In the genomic region with DNA sequence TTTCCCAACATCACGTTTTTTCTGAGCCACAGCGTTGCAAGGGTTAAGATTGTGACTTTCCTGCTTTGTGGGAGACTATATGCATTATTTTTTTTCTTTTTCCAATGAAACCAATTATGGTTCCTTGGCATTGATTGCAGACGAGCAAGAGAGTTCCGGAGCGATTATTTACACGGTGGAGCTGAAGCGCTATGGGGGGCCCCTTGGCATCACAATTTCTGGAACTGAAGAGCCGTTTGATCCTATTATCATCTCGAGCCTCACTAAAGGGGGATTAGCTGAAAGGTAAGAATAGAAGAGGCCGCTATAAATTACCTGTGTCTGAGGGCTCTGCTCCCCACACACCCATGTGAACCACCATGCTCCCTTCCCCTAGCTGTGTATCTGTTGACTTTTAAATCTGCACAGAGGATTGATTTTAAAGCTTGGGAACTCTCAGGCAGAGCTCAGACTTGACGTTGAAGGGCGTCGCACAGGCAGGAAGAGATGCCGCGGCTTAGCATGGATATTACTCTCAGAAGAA, we compare ENCODE assay signal across 20 mouse cellular contexts.
DNase-seq lines count a peak whose midpoint lies in the region; ATAC-seq and TF ChIP-seq lines count a peak whose summit lies in the region.
"Had no signal": no experiment of that assay in that cellular context is flagged by ENCODE, and none has a peak within 500 bp of the region (broad histone marks: within the 10 kb centered on the region; RNA-seq: fewer than 3 reads in every experiment).

No protein-coding gene starts in this region.

- no peak overlapping the region for H3K9ac ChIP-seq in hindbrain, embryonic 14.5 days
- no peak overlapping the region for H3K9ac ChIP-seq in hindbrain, embryonic 12.5 days
- H3K9ac ChIP-seq in forebrain, embryonic 11.5 days (ENCODE audit: low read length), result no peak overlapping the region
- peak overlapping the region; percentile 23; the same call in 1 of the 2 replicates for H3K9ac ChIP-seq in forebrain, postnatal 0 days
- 0 out of 2 replicates have a peak overlapping the region, but pooled peaks have one; percentile 8 for H3K9ac ChIP-seq in midbrain, postnatal 0 days (replicated peaks; ENCODE audit: low read length, poor library complexity, severe bottlenecking)
- H3K9ac ChIP-seq: limb, embryonic 12.5 days; liver, embryonic 13.5 days had no signal

- peak overlapping the region; percentile 7; the same call in 1 of the 2 replicates for H3K4me2 ChIP-seq in hindbrain, embryonic 14.5 days (replicated peaks)
- H3K4me2 ChIP-seq in hindbrain, embryonic 12.5 days (replicated peaks), result no peak overlapping the region
- H3K4me2 ChIP-seq in forebrain, embryonic 11.5 days (ENCODE audit: low read depth, low read length, severe bottlenecking), result peak overlapping the region; percentile 33
- peak overlapping the region; percentile 36 for H3K4me2 ChIP-seq in forebrain, postnatal 0 days (ENCODE audit: low read depth)
- H3K4me2 ChIP-seq in midbrain, postnatal 0 days (ENCODE audit: low read depth, low read length, poor library complexity, severe bottlenecking), result peak overlapping the region; percentile 36
- H3K4me2 ChIP-seq: limb, embryonic 12.5 days; liver, embryonic 13.5 days had no signal

- ATAC-seq in hindbrain, embryonic 14.5 days (ENCODE audit: low FRiP score), result peak; percentile 11; the same call in 1 of the 2 replicates
- no peak for ATAC-seq in hindbrain, embryonic 12.5 days (ENCODE audit: low FRiP score)
- ATAC-seq in forebrain, embryonic 11.5 days (replicated peaks; ENCODE audit: low FRiP score), result peak; percentile 42; the same call in 1 of the 2 replicates
- ATAC-seq in forebrain, postnatal 0 days, result no peak
- no peak for ATAC-seq in midbrain, postnatal 0 days (ENCODE audit: low FRiP score)
- ATAC-seq in erythroid progenitor cell, adult 5-6 weeks (replicated peaks; ENCODE audit: low FRiP score, poor library complexity, severe bottlenecking), result no peak
- ATAC-seq: activated CD4-positive, CD25-positive, alpha-beta regulatory T cell, adult 4 months; inflammation-experienced regulatory T-cells, adult 6 months had no signal

- H3K27ac ChIP-seq in hindbrain, embryonic 14.5 days, result no peak overlapping the region
- no peak overlapping the region for H3K27ac ChIP-seq in hindbrain, embryonic 12.5 days
- H3K27ac ChIP-seq in forebrain, embryonic 11.5 days (ENCODE audit: low read depth, low read length), result no peak overlapping the region; the same call in 1 of the 2 replicates
- H3K27ac ChIP-seq in forebrain, postnatal 0 days (ENCODE audit: low read depth, low read length), result no peak overlapping the region
- peak overlapping the region; percentile 32; the same call in 1 of the 2 replicates for H3K27ac ChIP-seq in midbrain, postnatal 0 days (ENCODE audit: low read depth, low read length)
- H3K27ac ChIP-seq: left cerebral cortex, adult 2 months; limb, embryonic 12.5 days; liver, embryonic 13.5 days had no signal

- H3K36me3 ChIP-seq in hindbrain, embryonic 14.5 days (replicated peaks; ENCODE audit: control insufficient read depth, insufficient read depth), result peaks cover 11% of the 10 kb centered on the region; the same call in 1 of the 2 replicates
- peaks cover 10% of the 10 kb centered on the region for H3K36me3 ChIP-seq in hindbrain, embryonic 12.5 days
- H3K36me3 ChIP-seq in forebrain, embryonic 11.5 days (ENCODE audit: control insufficient read depth, insufficient read depth, low read length), result no peaks in the 10 kb centered on the region
- H3K36me3 ChIP-seq in forebrain, postnatal 0 days (ENCODE audit: insufficient read depth), result no peaks in the 10 kb centered on the region
- H3K36me3 ChIP-seq in midbrain, postnatal 0 days (ENCODE audit: insufficient read depth, low read length), result peaks cover 6% of the 10 kb centered on the region; the same call in 1 of the 2 replicates
- H3K36me3 ChIP-seq: limb, embryonic 12.5 days; liver, embryonic 13.5 days had no signal

- H3K4me3 ChIP-seq in hindbrain, embryonic 14.5 days (replicated peaks; ENCODE audit: low read length), result no peak overlapping the region
- H3K4me3 ChIP-seq in hindbrain, embryonic 12.5 days, result no peak overlapping the region
- H3K4me3 ChIP-seq in forebrain, embryonic 11.5 days (ENCODE audit: low read depth, low read length), result no peak overlapping the region
- peak overlapping the region; percentile 15; the same call in 1 of the 2 replicates for H3K4me3 ChIP-seq in forebrain, postnatal 0 days (ENCODE audit: low read depth, low read length)
- H3K4me3 ChIP-seq in midbrain, postnatal 0 days (ENCODE audit: low read depth, low read length), result no peak overlapping the region
- H3K4me3 ChIP-seq: left cerebral cortex, adult 2 months; limb, embryonic 12.5 days; liver, embryonic 13.5 days; myocyte had no signal

- TF ChIP-seq CTCF in forebrain, postnatal 0 days (IDR thresholded peaks at IDR 0.05; ENCODE audit: low read depth), result no peak
- no peak for TF ChIP-seq CTCF in midbrain, postnatal 0 days (IDR thresholded peaks at IDR 0.05)

- WGBS in hindbrain, embryonic 14.5 days, result 39% methylated on average over 15 of the region's 15 CpGs
- WGBS in hindbrain, embryonic 12.5 days, result 47% methylated on average over 15 of the region's 15 CpGs
- 27% methylated on average over 15 of the region's 15 CpGs for WGBS in forebrain, embryonic 11.5 days
- WGBS in forebrain, postnatal 0 days, result 12% methylated on average over 15 of the region's 15 CpGs
- WGBS in midbrain, postnatal 0 days, result 20% methylated on average over 15 of the region's 15 CpGs

- 0 out of 2 replicates have a peak, but pooled peaks cover 4% of the 10 kb centered on the region for H3K4me1 ChIP-seq in hindbrain, embryonic 14.5 days (replicated peaks; ENCODE audit: control insufficient read depth, insufficient read depth, low read length)
- no peaks in the 10 kb centered on the region for H3K4me1 ChIP-seq in hindbrain, embryonic 12.5 days
- 0 out of 2 replicates have a peak, but pooled peaks cover 5% of the 10 kb centered on the region for H3K4me1 ChIP-seq in forebrain, embryonic 11.5 days (replicated peaks; ENCODE audit: control insufficient read depth, insufficient read depth, low read length)
- peaks cover 14% of the 10 kb centered on the region; the same call in 1 of the 2 replicates for H3K4me1 ChIP-seq in forebrain, postnatal 0 days (ENCODE audit: insufficient read depth)
- H3K4me1 ChIP-seq in midbrain, postnatal 0 days (ENCODE audit: insufficient read depth, low read length), result peaks cover 7% of the 10 kb centered on the region; the same call in 1 of the 2 replicates
- H3K4me1 ChIP-seq: limb, embryonic 12.5 days; liver, embryonic 13.5 days had no signal

- no peaks in the 10 kb centered on the region for H3K9me3 ChIP-seq in hindbrain, embryonic 14.5 days (ENCODE audit: control insufficient read depth, low read length)
- no peaks in the 10 kb centered on the region for H3K9me3 ChIP-seq in hindbrain, embryonic 12.5 days (replicated peaks)
- H3K9me3 ChIP-seq in forebrain, embryonic 11.5 days (ENCODE audit: control insufficient read depth, low read length), result no peaks in the 10 kb centered on the region
- H3K9me3 ChIP-seq in forebrain, postnatal 0 days (ENCODE audit: low read length), result no peaks in the 10 kb centered on the region
- no peaks in the 10 kb centered on the region for H3K9me3 ChIP-seq in midbrain, postnatal 0 days (ENCODE audit: low read length)
- H3K9me3 ChIP-seq: limb, embryonic 12.5 days; liver, embryonic 13.5 days had no signal

- no peaks in the 10 kb centered on the region for H3K27me3 ChIP-seq in hindbrain, embryonic 14.5 days (ENCODE audit: control insufficient read depth, insufficient read depth, low read length)
- H3K27me3 ChIP-seq in hindbrain, embryonic 12.5 days, result no peaks in the 10 kb centered on the region
- no peaks in the 10 kb centered on the region for H3K27me3 ChIP-seq in forebrain, embryonic 11.5 days (ENCODE audit: control insufficient read depth, insufficient read depth, low read length)
- H3K27me3 ChIP-seq in forebrain, postnatal 0 days (ENCODE audit: insufficient read depth, low read length), result no peaks in the 10 kb centered on the region
- H3K27me3 ChIP-seq in midbrain, postnatal 0 days (ENCODE audit: insufficient read depth, low read length), result no peaks in the 10 kb centered on the region
- H3K27me3 ChIP-seq: limb, embryonic 12.5 days; liver, embryonic 13.5 days had no signal

- no peak for DNase-seq in hindbrain, embryonic 14.5 days (ENCODE audit: low spot score)
- DNase-seq in forebrain, embryonic 11.5 days (ENCODE audit: low spot score), result no peak
- no peak for DNase-seq in forebrain, postnatal 0 days
- no peak for DNase-seq in midbrain, postnatal 0 days (ENCODE audit: low spot score)
- DNase-seq in T-cell, adult 2 months (ENCODE audit: low spot score), result no peak
- DNase-seq in Muller cell, postnatal 12 days (ENCODE audit: inconsistent ontology term), result no peak
- DNase-seq: adrenal gland, postnatal 25 days; B cell, adult 2 months; cerebellum, adult 9-10 months; gastrocnemius, postnatal 36 days; liver, embryonic 13.5 days; right cerebral cortex, postnatal 14 days; thymus, postnatal 25 days had no signal

Comparison
In these comparisons a context has a peak if more than half of its experiments do, and no peak if none do; other contexts are left out.
1. ATAC-seq: peak in hindbrain, embryonic 14.5 days (single experiment) and forebrain, embryonic 11.5 days (single experiment); none in hindbrain, embryonic 12.5 days (single experiment), forebrain, postnatal 0 days (single experiment), midbrain, postnatal 0 days (single experiment) and erythroid progenitor cell, adult 5-6 weeks (single experiment).
2. H3K9ac ChIP-seq: peak in forebrain, postnatal 0 days (single experiment) and midbrain, postnatal 0 days (single experiment); none in hindbrain, embryonic 14.5 days (single experiment), hindbrain, embryonic 12.5 days (single experiment) and forebrain, embryonic 11.5 days (single experiment).